Mouse (Mus musculus) thymus, postnatal 25 days (tissue): ENCODE measurements around the gene Cd300a.
A peak's percentile ranks its signal among the peaks of the same experiment; 100 is the strongest.

ENCODE experiments used
- DNase-seq: peaks from one replicate; pipeline ENCODE4 v3.0.0; 2022

The Cd300a gene

GRCm38 (mm10) chr11:114889991-114890518 lies at the start of gene Cd300a:
TSS of gene Cd300a (plus strand) at chr11:114890041.
- no peak for DNase-seq

GRCm38 (mm10) chr11:114843818-114844463 lies 45.9 kb upstream of the Cd300a start:
- DNase-seq: no peak

GRCm38 (mm10) chr11:114844464-114845220 lies 45.2 kb upstream of the Cd300a start:
- no peak for DNase-seq

- no peak for DNase-seq
These were observed 43.5 kb upstream of the Cd300a start for GRCm38 (mm10) chr11:114846336-114846735.

- DNase-seq: no peak
These were observed 42.8 kb upstream of the Cd300a start for GRCm38 (mm10) chr11:114847008-114847407.

- no peak for DNase-seq
These were observed 40.3 kb upstream of the Cd300a start for GRCm38 (mm10) chr11:114849572-114849971.

- no peak for DNase-seq
These were observed 39.8 kb upstream of the Cd300a start for GRCm38 (mm10) chr11:114850066-114850451.

GRCm38 (mm10) chr11:114850452-114851268 lies 39.2 kb upstream of the Cd300a start, which contains the start of gene Gprc5c:
TSS of gene Gprc5c (plus strand) at chr11:114851152.
- DNase-seq: no peak

- no peak for DNase-seq
These were observed 38.6 kb upstream of the Cd300a start for GRCm38 (mm10) chr11:114851269-114851607.

GRCm38 (mm10) chr11:114851608-114852310 lies 38.1 kb upstream of the Cd300a start:
- DNase-seq: no peak

GRCm38 (mm10) chr11:114852311-114853173 lies 37.3 kb upstream of the Cd300a start:
- no peak for DNase-seq

GRCm38 (mm10) chr11:114853174-114853838 lies 36.5 kb upstream of the Cd300a start:
- no peak for DNase-seq

GRCm38 (mm10) chr11:114854581-114854980 lies 35.3 kb upstream of the Cd300a start:
- DNase-seq: no peak

- no peak for DNase-seq
These were observed 33.7 kb upstream of the Cd300a start for GRCm38 (mm10) chr11:114856125-114856524.

GRCm38 (mm10) chr11:114858641-114859040 lies 31.2 kb upstream of the Cd300a start:
- peak; percentile 36 for DNase-seq

- DNase-seq: no peak
These were observed 28.8 kb upstream of the Cd300a start for GRCm38 (mm10) chr11:114861057-114861456.

GRCm38 (mm10) chr11:114862687-114863086 lies 27.2 kb upstream of the Cd300a start:
- no peak for DNase-seq

GRCm38 (mm10) chr11:114863918-114864420 lies 25.9 kb upstream of the Cd300a start:
- no peak for DNase-seq

- no peak for DNase-seq
These were observed 23.8 kb upstream of the Cd300a start for GRCm38 (mm10) chr11:114865999-114866398.

GRCm38 (mm10) chr11:114866486-114867360 lies 23.1 kb upstream of the Cd300a start:
- DNase-seq: no peak
